Mouse (Mus musculus): ENCODE measurements around the gene Hoxb13. TPM values are rescaled to one million over a fixed set of nuclear protein-coding genes. Genes with fewer than 3 reads are reported as not detected.

Hoxb13 gene
- polyA plus RNA-seq, 1 experiment from 2014 or later: not detected

DNA sequence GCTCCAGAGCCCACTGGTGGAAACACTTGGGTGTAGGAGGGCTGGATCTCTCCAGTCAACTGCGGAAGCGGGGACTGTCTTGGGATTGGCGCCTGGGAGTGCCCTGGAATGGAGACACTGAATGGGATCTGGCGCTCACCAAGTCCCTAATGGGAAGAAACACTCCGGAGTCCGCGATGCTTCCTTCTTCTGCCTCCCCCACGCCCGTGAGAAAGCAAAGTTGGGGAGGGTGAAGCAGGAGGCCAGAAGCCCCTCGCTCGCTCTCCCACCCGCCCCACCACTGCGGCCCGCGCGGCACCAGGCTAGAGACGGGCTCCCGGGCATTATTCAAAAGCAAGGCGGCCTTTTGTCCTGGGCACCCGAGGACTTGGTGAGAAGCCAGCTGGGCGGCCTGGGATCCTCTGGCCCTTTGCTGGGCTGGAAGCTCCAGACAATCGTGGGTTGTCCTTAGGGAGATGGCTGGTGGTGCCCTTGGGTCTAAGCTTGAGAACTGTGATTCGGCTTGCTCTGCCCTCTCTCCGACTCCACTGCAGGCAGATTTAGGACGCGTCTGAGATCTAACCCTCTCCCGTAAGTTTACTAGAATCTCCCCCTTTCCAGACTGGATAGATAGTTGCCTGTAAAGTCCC is 16.5 kb upstream of the Hoxb13 start:
- no peaks in the 10 kb centered on the region for H3K36me3 ChIP-seq (ENCODE audit: control insufficient read depth, insufficient read depth, low read length)
- peaks cover 1% of the 10 kb centered on the region; the same call in 1 of the 2 replicates for H3K9me3 ChIP-seq (ENCODE audit: control insufficient read depth, low read length)
- no peak overlapping the region for H3K4me3 ChIP-seq (ENCODE audit: control insufficient read depth in 1 of 2, insufficient read depth in 1 of 2, low read depth in 1 of 2, low read length in 2 of 2)
- no peak overlapping the region for H3K9ac ChIP-seq (ENCODE audit: low read length)
- no peak for ATAC-seq (ENCODE audit: insufficient number of reproducible peaks, insufficient read depth, low FRiP score, low read depth)
- no peak overlapping the region for H3K27ac ChIP-seq (replicated peaks in 1 of 2; ENCODE audit: control insufficient read depth in 1 of 2, insufficient read depth in 1 of 2, low read depth in 2 of 2, low read length in 2 of 2)
- no peak overlapping the region for H3K4me2 ChIP-seq (ENCODE audit: low read length)
- H3K4me1 ChIP-seq (ENCODE audit: control insufficient read depth in 2 of 2, insufficient read depth in 2 of 2, low read length in 2 of 2): no peaks in the 10 kb centered on the region
- WGBS: 3% methylated on average over 25 of the region's 27 CpGs
- peaks cover 99% of the 10 kb centered on the region for H3K27me3 ChIP-seq (ENCODE audit: control insufficient read depth, insufficient read depth, low read length)

GRCm38 (mm10) chr11:96178356-96178755 is 15.8 kb upstream of the Hoxb13 start:
- Histone ChIP-seq H3K4me1 (ENCODE audit: control insufficient read depth in 2 of 2, insufficient read depth in 2 of 2, low read length in 2 of 2) (no peaks in the 10 kb centered on the region), H3K27me3 (ENCODE audit: control insufficient read depth, insufficient read depth, low read length) (peaks cover 99% of the 10 kb centered on the region), H3K4me3 (ENCODE audit: control insufficient read depth in 1 of 2, insufficient read depth in 1 of 2, low read depth in 1 of 2, low read length in 2 of 2) (no peak overlapping the region), H3K27ac (replicated peaks in 1 of 2; ENCODE audit: control insufficient read depth in 1 of 2, insufficient read depth in 1 of 2, low read depth in 2 of 2, low read length in 2 of 2) (no peak overlapping the region), H3K9ac (ENCODE audit: low read length) (no peak overlapping the region), H3K9me3 (ENCODE audit: control insufficient read depth, low read length) (peaks cover 4% of the 10 kb centered on the region; the same call in 1 of the 2 replicates), H3K4me2 (ENCODE audit: low read length) (no peak overlapping the region), H3K36me3 (ENCODE audit: control insufficient read depth, insufficient read depth, low read length) (no peaks in the 10 kb centered on the region)
- ATAC-seq (ENCODE audit: insufficient number of reproducible peaks, insufficient read depth, low FRiP score, low read depth): no peak
- 1% methylated on average over 8 of the region's 8 CpGs for WGBS

DNA sequence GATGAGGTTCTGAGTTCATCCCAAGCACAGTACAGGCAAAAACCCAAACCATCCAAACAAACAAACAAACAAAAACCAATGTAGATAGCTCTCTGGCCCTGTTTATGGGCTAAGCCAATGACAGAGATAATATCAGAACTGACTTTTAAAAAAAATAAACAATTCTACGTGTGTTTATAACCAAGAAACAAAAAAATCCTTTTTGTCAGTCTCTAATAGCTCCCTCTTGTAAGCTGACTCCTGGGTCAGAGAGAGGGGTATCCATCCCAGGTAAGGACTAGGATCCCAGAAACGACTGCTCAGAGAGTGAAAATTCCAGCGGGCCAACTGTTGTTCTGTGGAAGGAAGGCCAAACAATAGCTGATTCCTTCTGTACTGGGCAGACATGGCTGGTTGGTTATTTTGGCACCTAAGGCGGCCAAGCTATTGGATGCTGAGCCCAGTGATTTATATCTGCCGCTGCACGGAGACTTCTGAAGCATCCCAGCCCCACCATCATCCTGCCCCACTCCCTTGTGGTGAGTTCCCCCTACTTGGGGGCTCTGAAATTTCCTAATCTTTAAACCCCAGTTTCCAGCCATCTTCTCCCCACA is 15.1 kb upstream of the Hoxb13 start:
- 1% methylated on average over 6 of the region's 6 CpGs for WGBS
- H3K9me3 ChIP-seq (ENCODE audit: control insufficient read depth, low read length): peaks cover 4% of the 10 kb centered on the region; the same call in 1 of the 2 replicates
- H3K9ac ChIP-seq (ENCODE audit: low read length): no peak overlapping the region
- no peak overlapping the region for H3K4me2 ChIP-seq (ENCODE audit: low read length)
- no peak overlapping the region for H3K4me3 ChIP-seq (ENCODE audit: control insufficient read depth in 1 of 2, insufficient read depth in 1 of 2, low read depth in 1 of 2, low read length in 2 of 2)
- no peak overlapping the region for H3K27ac ChIP-seq (replicated peaks in 1 of 2; ENCODE audit: control insufficient read depth in 1 of 2, insufficient read depth in 1 of 2, low read depth in 2 of 2, low read length in 2 of 2)
- no peaks in the 10 kb centered on the region for H3K4me1 ChIP-seq (ENCODE audit: control insufficient read depth in 2 of 2, insufficient read depth in 2 of 2, low read length in 2 of 2)
- ATAC-seq (ENCODE audit: insufficient number of reproducible peaks, insufficient read depth, low FRiP score, low read depth): no peak
- H3K36me3 ChIP-seq (ENCODE audit: control insufficient read depth, insufficient read depth, low read length): no peaks in the 10 kb centered on the region
- peaks cover 99% of the 10 kb centered on the region for H3K27me3 ChIP-seq (ENCODE audit: control insufficient read depth, insufficient read depth, low read length)

GRCm38 (mm10) chr11:96181061-96181460 is 13.1 kb upstream of the Hoxb13 start:
- H3K4me3 ChIP-seq (ENCODE audit: control insufficient read depth in 1 of 2, insufficient read depth in 1 of 2, low read depth in 1 of 2, low read length in 2 of 2): no peak overlapping the region
- H3K9me3 ChIP-seq (ENCODE audit: control insufficient read depth, low read length): peaks cover 4% of the 10 kb centered on the region; the same call in 1 of the 2 replicates
- WGBS: 30% methylated on average over 4 of the region's 4 CpGs
- H3K4me1 ChIP-seq (ENCODE audit: control insufficient read depth in 2 of 2, insufficient read depth in 2 of 2, low read length in 2 of 2): no peaks in the 10 kb centered on the region
- peaks cover 99% of the 10 kb centered on the region for H3K27me3 ChIP-seq (ENCODE audit: control insufficient read depth, insufficient read depth, low read length)
- H3K4me2 ChIP-seq (ENCODE audit: low read length): no peak overlapping the region
- no peaks in the 10 kb centered on the region for H3K36me3 ChIP-seq (ENCODE audit: control insufficient read depth, insufficient read depth, low read length)
- ATAC-seq (ENCODE audit: insufficient number of reproducible peaks, insufficient read depth, low FRiP score, low read depth): no peak
- no peak overlapping the region for H3K9ac ChIP-seq (ENCODE audit: low read length)
- no peak overlapping the region for H3K27ac ChIP-seq (replicated peaks in 1 of 2; ENCODE audit: control insufficient read depth in 1 of 2, insufficient read depth in 1 of 2, low read depth in 2 of 2, low read length in 2 of 2)

- H3K27ac ChIP-seq (replicated peaks in 1 of 2; ENCODE audit: control insufficient read depth in 1 of 2, insufficient read depth in 1 of 2, low read depth in 2 of 2, low read length in 2 of 2): no peak overlapping the region
- no peak for ATAC-seq (ENCODE audit: insufficient number of reproducible peaks, insufficient read depth, low FRiP score, low read depth)
- peaks cover 4% of the 10 kb centered on the region; the same call in 1 of the 2 replicates for H3K9me3 ChIP-seq (ENCODE audit: control insufficient read depth, low read length)
- no peak overlapping the region for H3K9ac ChIP-seq (ENCODE audit: low read length)
- H3K4me3 ChIP-seq (ENCODE audit: control insufficient read depth in 1 of 2, insufficient read depth in 1 of 2, low read depth in 1 of 2, low read length in 2 of 2): no peak overlapping the region
- no peaks in the 10 kb centered on the region for H3K4me1 ChIP-seq (ENCODE audit: control insufficient read depth in 2 of 2, insufficient read depth in 2 of 2, low read length in 2 of 2)
- no peak overlapping the region for H3K4me2 ChIP-seq (ENCODE audit: low read length)
- peaks cover 100% of the 10 kb centered on the region for H3K27me3 ChIP-seq (ENCODE audit: control insufficient read depth, insufficient read depth, low read length)
- no peaks in the 10 kb centered on the region for H3K36me3 ChIP-seq (ENCODE audit: control insufficient read depth, insufficient read depth, low read length)
Observed at GRCm38 (mm10) chr11:96184233-96184632, 9.9 kb upstream of the Hoxb13 start.

DNA sequence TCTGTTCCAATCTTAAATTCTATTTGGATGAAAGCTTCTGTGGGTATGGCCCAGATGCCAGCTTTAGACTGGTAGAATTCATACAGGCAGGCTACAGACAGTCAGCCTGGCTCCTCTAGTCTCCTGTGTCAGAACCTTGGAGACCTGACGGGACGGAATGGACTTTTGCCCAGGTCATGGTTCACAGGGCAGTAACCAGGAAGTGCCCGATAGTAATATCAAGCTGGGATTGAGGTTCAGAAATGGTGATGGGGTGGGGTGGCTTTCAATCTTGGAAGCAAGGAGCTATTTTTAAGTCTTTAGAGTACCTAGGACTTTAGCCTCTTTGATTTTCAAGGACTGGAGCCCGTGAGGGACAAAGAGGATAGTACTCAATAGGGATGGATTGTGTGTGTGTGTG is 6.8 kb upstream of the Hoxb13 start:
- Histone ChIP-seq H3K4me3 (ENCODE audit: control insufficient read depth in 1 of 2, insufficient read depth in 1 of 2, low read depth in 1 of 2, low read length in 2 of 2) (no peak overlapping the region), H3K4me1 (ENCODE audit: control insufficient read depth in 2 of 2, insufficient read depth in 2 of 2, low read length in 2 of 2) (no peaks in the 10 kb centered on the region), H3K4me2 (ENCODE audit: low read length) (no peak overlapping the region), H3K9ac (ENCODE audit: low read length) (no peak overlapping the region), H3K9me3 (ENCODE audit: control insufficient read depth, low read length) (peaks cover 4% of the 10 kb centered on the region; the same call in 1 of the 2 replicates), H3K27ac (replicated peaks in 1 of 2; ENCODE audit: control insufficient read depth in 1 of 2, insufficient read depth in 1 of 2, low read depth in 2 of 2, low read length in 2 of 2) (no peak overlapping the region), H3K27me3 (ENCODE audit: control insufficient read depth, insufficient read depth, low read length) (peaks cover 99% of the 10 kb centered on the region), H3K36me3 (ENCODE audit: control insufficient read depth, insufficient read depth, low read length) (no peaks in the 10 kb centered on the region)
- WGBS: 16% methylated on average over 4 of the region's 4 CpGs
- no peak for ATAC-seq (ENCODE audit: insufficient number of reproducible peaks, insufficient read depth, low FRiP score, low read depth)

DNA sequence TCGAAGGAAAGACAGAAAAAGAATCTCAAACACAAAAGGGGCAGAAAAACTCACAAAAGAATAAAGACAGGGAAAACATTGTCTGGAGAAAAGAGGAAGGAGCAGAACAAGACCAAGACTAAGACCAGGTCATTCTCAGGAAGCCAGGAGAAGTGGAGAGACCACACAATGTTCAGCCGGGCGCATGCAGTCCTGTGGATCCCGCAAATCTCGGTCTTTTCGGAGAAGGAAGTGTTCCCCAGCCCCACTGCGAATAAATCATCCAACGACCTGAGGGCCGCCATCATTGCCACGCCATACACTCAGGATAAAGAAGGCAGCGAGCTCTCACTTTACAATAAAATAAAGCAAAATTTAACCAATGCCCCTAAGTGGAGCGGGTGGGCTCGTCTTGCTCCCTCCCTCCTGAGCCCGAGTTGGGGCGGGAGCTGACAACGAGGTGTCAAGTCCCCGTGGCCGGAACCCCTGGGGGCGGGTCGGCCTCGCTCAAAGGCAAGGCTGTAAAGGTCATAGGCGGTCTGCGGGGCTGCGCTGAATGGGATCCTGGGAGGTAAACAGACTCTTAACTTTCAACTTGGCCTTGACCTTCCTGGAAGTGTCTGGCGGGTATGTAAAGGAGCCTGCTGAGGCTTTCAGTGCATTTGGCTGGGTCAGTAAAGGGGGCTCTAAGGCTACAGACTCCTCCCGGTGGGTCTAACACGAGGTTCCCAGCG is 4.2 kb upstream of the Hoxb13 start:
- Histone ChIP-seq H3K9ac (ENCODE audit: low read length) (no peak overlapping the region), H3K4me3 (ENCODE audit: control insufficient read depth in 1 of 2, insufficient read depth in 1 of 2, low read depth in 1 of 2, low read length in 2 of 2) (no peak overlapping the region), H3K4me2 (ENCODE audit: low read length) (no peak overlapping the region), H3K27ac (replicated peaks in 1 of 2; ENCODE audit: control insufficient read depth in 1 of 2, insufficient read depth in 1 of 2, low read depth in 2 of 2, low read length in 2 of 2) (no peak overlapping the region), H3K27me3 (ENCODE audit: control insufficient read depth, insufficient read depth, low read length) (peaks cover 99% of the 10 kb centered on the region), H3K9me3 (ENCODE audit: control insufficient read depth, low read length) (no peaks in the 10 kb centered on the region), H3K36me3 (ENCODE audit: control insufficient read depth, insufficient read depth, low read length) (no peaks in the 10 kb centered on the region), H3K4me1 (ENCODE audit: control insufficient read depth in 2 of 2, insufficient read depth in 2 of 2, low read length in 2 of 2) (peaks cover 0 to 6% of the 10 kb centered on the region in 2 experiments; a peak in 1 of 4 replicates)
- no peak for ATAC-seq (ENCODE audit: insufficient number of reproducible peaks, insufficient read depth, low FRiP score, low read depth)
- under 1% methylated on average over 28 of the region's 28 CpGs for WGBS

Measured in heart, embryonic 14.5 days (tissue).